Mouse (Mus musculus) granulocyte monocyte progenitor cell, adult 5-6 weeks (primary cell): ENCODE measurements around the gene Zbtb49. TPM values are rescaled to one million over a fixed set of nuclear protein-coding genes. Genes with fewer than 3 reads are reported as not detected.
A peak's percentile ranks its signal among the peaks of the same experiment; 100 is the strongest.

Experiments used
- ATAC-seq: replicated peaks from 2 replicates; pipeline ENCODE4 v1.8.0; 2016; ENCODE audit warnings: mild to moderate bottlenecking, moderate TSS enrichment, inconsistent platforms; ENCODE audit not compliant: poor library complexity, severe bottlenecking
- total RNA-seq, 2 experiments: library from RNA; stranded (forward) in 1 of 2; stranded (reverse) in 1 of 2; fragments of 200-712, 200-1000 nt in 1 of 2; fragments of >200 nt in 1 of 2; fragmentation: Nextera tagmentation in 1 of 2; gene quantifications; 2 replicates each; pipeline ENCODE4 v1.2.3; 2014 to 2017

The Zbtb49 gene
- total RNA-seq (2014; fragmentation: Nextera tagmentation) (4.5 and 6.5 TPM in 2 replicates), total RNA-seq (2017) (3.3 and 7.5 TPM in 2 replicates)

GRCm38 (mm10) chr5:38220328-38220912 lies at the start of gene Zbtb49, which contains the start of gene Lyar:
Gene Zbtb49, minus strand, starts transcription at chr5:38220457.
Gene Lyar, plus strand, starts transcription at chr5:38220470.
- peak; percentile 86 for ATAC-seq

- ATAC-seq, result peak; percentile 90
Measured at GRCm38 (mm10) chr5:38260107-38260682, 39.9 kb upstream of the Zbtb49 start, which contains the start of gene Tmem128. Gene Tmem128, plus strand, starts transcription at chr5:38260185.

DNA sequence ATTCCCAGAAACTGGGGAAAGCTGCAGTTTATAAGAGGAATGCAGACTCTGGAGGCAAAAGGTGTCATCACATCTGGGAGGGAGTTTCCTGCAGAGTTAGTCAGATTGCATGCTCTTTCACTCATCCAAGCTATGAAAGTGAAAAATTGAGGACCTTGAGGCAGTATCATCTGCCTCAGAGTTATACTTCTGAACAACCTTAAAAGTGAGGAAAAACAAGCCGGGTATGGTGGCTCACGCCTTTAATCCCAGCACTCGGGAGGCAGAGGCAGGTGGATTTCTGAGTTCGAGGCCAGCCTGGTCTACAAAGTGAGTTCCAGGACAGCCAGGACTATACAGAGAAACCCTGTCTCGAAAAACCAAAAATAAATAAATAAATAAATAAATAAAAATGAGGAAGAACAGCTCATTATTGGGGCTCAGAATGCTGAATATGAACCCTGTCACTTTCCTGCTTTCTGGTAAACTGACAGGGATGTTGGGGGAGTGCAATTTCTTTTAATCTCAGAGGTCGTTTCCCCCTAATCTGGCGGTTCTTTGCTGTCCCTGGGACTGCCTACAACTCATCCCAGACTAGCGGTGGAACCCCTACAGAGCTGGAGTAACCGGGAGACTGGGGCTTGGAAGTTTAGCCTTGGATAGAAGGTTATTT lies 39.3 kb upstream of the Zbtb49 start:
- ATAC-seq, result no peak

DNA sequence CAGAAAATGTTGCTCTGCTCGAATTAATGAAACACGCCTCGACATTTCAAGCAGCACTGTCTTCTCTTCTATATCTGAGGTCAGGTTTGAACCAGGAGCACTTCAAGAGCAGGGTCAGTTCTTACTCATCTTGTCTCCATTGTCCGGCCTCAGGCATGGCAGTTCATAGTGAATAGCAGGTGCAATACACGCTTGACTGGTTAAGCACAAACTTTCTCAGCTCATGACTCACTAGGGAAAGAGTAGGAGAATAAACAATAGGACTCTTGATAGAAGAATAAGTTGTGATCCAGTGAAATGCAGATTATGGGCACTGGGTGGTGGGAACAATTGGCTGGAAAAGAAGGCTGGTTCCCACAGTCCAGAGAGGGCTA lies 38.5 kb upstream of the Zbtb49 start:
- no peak for ATAC-seq

- no peak for ATAC-seq
Measured at GRCm38 (mm10) chr5:38258034-38258772, 37.9 kb upstream of the Zbtb49 start.

DNA sequence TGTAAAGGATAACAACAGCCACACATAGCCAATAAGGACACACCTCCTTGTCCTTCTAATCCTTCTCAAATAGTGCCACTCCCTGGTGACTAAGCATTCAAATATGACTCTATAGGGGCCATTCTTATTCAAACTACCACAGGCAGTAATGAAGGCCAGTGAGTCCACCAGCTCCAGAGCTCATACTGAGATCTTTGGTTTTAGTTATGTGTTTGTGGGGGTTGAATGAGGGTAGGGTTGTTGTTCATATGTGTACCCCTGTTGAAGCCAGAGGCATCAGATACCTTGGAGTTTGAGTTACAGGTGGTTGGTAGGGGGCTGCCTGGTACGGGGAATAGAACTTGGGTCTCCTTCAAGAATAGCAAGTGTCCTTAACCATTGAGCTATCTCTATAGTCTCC lies 36.3 kb upstream of the Zbtb49 start:
- no peak for ATAC-seq

GRCm38 (mm10) chr5:38255644-38256043 lies 35.4 kb upstream of the Zbtb49 start:
- peak; percentile 40 for ATAC-seq

DNA sequence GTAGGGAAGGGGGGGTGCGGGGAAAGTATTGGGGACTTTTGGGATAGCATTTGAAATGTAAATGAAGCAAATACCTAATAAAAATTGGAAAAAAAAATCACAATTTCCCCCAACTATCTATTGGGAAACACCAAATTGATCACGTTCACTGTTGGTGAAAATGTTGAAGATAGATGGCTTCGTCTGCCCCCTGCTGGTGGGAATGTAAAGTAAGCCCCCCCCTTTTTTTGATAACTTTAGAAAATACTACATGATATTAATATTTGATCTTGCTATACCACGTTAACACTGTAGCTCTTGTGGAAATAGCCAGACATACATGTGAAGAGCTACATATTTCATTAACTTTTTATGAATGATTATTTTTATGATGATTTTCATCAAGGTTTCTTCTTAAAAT lies 34.9 kb upstream of the Zbtb49 start:
- peak; percentile 43; the same call in 1 of the 2 replicates for ATAC-seq

DNA sequence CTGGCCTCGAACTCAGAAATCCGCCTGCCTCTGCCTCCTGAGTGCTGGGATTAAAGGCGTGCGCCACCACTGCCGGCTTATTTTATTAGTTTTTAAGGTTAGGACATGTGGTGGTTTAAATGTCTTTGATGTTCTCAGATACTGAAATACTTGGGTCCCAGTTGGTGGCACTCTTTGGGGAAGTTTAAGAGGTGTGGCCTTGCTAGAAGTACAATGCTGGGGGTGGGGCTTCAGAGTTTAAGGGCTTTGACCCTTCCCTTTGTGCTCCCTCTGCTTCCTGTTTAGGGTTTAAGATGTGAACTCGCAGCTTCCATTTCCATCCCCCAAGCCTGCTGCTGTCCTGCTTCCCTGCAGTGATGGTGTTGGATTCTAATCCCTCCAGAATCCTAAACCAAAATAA lies 21.7 kb upstream of the Zbtb49 start:
- ATAC-seq, result no peak

DNA sequence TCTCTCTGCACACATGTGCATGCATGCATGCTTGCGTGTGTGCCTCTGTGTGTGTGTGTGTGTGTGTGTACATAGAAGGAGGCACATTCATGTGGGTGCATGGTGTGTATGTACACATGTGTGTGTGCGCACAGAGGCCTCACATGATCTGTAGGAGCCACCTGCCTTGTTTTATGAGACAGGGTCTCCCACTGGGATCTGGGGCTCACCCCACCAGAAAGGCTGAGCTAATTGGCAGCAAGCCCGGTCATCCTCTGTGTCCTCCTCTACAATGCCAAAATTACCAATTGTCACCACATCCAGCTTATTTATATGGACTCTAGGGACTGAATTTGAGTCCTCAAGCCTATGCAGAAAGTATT lies 21.2 kb upstream of the Zbtb49 start:
- ATAC-seq, result no peak

DNA sequence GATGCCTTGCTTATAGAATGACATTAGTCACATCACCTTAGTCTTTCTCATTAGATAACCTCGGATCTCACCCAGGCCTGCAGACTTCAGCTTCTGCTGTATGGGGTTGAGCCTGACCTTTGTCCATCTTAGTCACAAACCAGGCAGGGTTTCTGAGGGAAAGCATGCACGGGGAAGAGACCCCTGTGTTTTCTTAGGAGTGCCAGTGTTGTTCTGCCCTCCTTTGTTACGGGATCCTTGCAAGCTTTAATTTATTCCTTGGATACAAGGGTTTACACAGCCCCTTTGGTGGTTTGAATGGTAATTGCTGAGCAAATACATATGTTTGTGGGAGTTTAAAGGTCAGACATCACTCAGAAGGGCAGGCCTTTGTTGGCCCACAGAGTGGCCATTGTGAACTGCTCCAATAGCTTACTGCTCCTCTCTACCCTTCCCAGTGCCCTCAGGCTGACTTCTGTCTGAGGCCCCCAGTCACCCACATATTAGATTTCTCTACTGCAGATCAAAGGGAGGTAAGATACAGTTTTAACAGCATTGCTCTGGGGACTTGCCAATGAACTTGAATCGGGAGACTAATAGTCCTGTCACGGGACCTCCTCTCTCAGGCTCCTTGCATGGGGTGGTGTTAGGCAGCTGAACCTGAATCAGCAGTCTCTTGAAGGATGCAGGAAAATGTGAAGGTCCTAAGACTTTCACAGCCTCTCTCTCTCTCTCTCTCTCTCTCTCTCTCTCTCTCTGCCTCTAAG lies 20.6 kb upstream of the Zbtb49 start:
- ATAC-seq, result no peak

DNA sequence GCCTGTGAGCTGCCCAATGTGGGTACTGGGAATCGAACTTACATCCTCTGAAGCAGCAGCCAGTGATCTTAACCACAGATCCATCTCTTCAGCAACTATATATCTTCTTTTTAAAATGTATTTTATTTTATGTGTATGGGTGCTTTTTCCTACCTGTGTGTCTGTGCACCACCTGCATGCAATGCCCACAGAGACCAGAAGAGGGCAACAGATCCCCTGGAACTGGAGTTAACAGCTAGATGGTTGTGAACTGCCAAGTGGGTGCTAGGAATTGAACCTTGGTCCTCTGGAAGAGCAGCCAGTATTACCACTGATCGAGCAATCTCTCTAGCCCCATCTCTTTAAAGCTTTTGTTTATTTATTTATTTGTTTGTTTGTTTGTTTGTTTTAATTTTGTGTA lies 16.4 kb upstream of the Zbtb49 start:
- no peak for ATAC-seq

GRCm38 (mm10) chr5:38235422-38235821 lies 15.2 kb upstream of the Zbtb49 start:
- ATAC-seq, result peak; percentile 88

DNA sequence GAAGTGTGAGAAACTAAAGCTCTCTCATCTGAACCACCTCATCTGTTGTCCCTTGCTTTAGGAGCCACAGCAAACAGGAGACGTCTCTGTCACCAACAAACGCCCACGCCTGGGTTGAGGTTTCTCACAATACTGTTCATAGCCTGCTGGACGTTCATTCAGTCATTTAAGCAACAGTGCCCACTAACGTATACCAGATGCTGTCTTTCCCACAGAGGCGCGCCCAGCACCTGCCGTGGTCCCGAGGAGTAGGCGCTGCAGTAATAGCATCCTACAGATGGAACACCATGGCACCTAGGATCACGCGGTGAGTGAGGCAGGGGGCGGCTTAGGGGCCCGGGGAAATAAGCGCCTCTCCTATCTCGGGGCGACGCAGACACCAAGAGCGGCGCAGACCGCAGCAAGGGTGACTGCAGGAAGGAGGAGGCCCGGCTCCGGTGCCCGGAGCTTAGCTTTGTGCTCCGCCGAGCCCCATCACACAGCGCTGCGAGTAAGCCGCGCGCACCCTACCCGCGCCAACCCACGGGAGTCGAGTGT lies 418 bp downstream of the Zbtb49 start:
- ATAC-seq, result peak; percentile 47

- ATAC-seq, result no peak
Measured at GRCm38 (mm10) chr5:38213009-38213408, 7.2 kb downstream of the Zbtb49 start.

GRCm38 (mm10) chr5:38211691-38212090 lies 8.6 kb downstream of the Zbtb49 start:
- peak; percentile 88 for ATAC-seq

- ATAC-seq, result 0 out of 2 replicates have a peak, but pooled peaks have one; percentile 15
Measured at GRCm38 (mm10) chr5:38208985-38209384, 11.3 kb downstream of the Zbtb49 start.

DNA sequence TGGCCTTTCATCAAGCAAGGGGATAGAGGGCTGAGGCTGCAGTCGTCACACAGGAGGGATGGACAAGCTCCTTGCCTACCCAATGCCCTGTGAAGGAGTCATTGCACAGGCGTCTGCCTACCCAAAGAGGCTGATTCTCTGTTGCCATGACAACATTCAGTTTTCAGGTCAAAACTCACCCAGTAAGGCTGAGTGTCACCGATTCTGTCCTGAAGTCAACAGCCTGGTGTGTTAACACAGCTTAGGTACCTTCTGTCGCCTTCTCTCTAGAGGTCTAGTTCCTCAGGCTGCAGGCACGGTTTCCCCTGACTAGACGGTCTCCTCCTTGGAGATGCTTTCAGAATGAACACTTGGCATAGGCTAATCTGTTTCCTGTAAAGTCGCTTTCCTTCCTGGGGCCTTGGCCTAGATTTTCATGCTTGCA lies 14.9 kb downstream of the Zbtb49 start:
- ATAC-seq, result no peak

DNA sequence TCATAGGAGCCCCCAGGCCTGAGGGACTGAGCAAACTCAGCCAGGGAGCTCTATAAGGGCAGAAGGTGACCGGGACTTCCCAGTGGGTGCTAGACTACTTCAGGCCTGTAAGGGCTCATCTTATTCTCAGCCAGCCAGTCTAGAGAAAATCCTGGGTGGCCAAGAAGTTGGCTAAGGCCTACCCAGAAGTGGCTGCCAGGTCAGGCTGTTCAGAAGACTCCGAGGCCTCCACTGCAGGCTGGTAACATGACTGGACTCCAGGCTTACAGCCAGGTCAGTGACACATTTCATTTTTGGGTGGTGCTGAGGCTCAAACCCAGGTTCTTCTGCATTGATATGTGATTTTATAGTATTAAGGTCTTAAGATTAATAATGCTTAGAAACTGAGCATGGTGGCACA lies 20.6 kb downstream of the Zbtb49 start:
- no peak for ATAC-seq

DNA sequence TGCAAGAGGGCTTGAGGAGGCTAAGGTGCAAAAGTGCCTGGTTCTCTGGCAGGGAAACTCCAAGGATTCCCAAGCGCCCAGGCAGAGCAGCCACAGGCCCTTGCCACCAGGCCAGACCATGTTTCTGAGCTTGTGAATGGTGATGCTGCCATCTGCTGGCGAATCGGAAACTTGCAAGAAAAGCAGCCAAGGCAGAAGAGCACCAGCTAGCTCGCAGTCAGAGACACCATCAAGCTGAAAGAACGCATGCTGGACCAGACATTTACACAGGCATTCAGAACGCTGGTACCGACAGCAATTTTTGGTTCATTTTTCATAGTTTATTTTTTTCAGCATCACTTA lies 22.8 kb downstream of the Zbtb49 start:
- ATAC-seq, result peak; percentile 85
